Mouse (Mus musculus) MEL (cell line): ENCODE measurements at regions not wholly inside any gene's neighbourhood (a gene's known extent, or its start where the extent isn't known, plus 50 kb on each side); places are given as distances from the start of the nearest gene placed in this dataset.

Experiments
- DNase-seq: peaks from one replicate; pipeline ENCODE4 v3.0.0; 2011; ENCODE audit warnings: low read depth, low spot score
- H3K27ac ChIP-seq: 2 replicates; pipeline ENCODE4 v1.5.1; 2012; ENCODE audit warnings: low read depth, mild to moderate bottlenecking, control low read depth, low read length, moderate library complexity; ENCODE audit not compliant: control insufficient read depth
- H3K27me3 ChIP-seq, 2 experiments: fragments of 150-350 bp in 1 of 2; sonication (generic) in 1 of 2; 2 replicates each; pipeline ENCODE4 v1.6.1; 2012; ENCODE audit warnings: low read length in 2 of 2, mild to moderate bottlenecking in 2 of 2, improper control_type of control experiment in 1 of 2, moderate library complexity in 1 of 2; ENCODE audit not compliant: insufficient read depth in 2 of 2, control insufficient read depth in 1 of 2
- H3K36me3 ChIP-seq, 2 experiments: 2 replicates each; pipeline ENCODE4 v1.6.1; 2012 to 2014; ENCODE audit warnings: low read length in 2 of 2, improper control_type of control experiment in 1 of 2, inconsistent platforms in 1 of 2, mild to moderate bottlenecking in 1 of 2; ENCODE audit not compliant: insufficient read depth in 2 of 2, control insufficient read depth in 1 of 2
- H3K4me1 ChIP-seq, 2 experiments: fragments of 150-350 bp in 1 of 2; sonication (generic) in 1 of 2; 2 replicates each; pipeline ENCODE4 v1.6.1; 2012; ENCODE audit warnings: low read length in 2 of 2, improper control_type of control experiment in 1 of 2, mild to moderate bottlenecking in 1 of 2; ENCODE audit not compliant: insufficient read depth in 2 of 2, control insufficient read depth in 1 of 2
- H3K4me3 ChIP-seq, 2 experiments: fragments of 150-350 bp in 1 of 2; sonication (generic) in 1 of 2; 2 replicates each; pipeline ENCODE4 v1.5.1; 2012; ENCODE audit warnings: low read depth in 2 of 2, low read length in 2 of 2, mild to moderate bottlenecking in 2 of 2, moderate library complexity in 2 of 2, control low read depth in 1 of 2, improper control_type of control experiment in 1 of 2; ENCODE audit not compliant: control insufficient read depth in 1 of 2, insufficient read depth in 1 of 2
- H3K79me2 ChIP-seq: 2 replicates; pipeline ENCODE4 v1.6.1; 2012; ENCODE audit warnings: mild to moderate bottlenecking, low read length, moderate library complexity; ENCODE audit not compliant: control insufficient read depth, poor library complexity, insufficient read depth
- H3K9ac ChIP-seq: 2 replicates; pipeline ENCODE4 v1.6.1; 2012; ENCODE audit warnings: low read depth, mild to moderate bottlenecking, control low read depth, low read length, moderate library complexity; ENCODE audit not compliant: control insufficient read depth, poor library complexity, severe bottlenecking
- H3K9me3 ChIP-seq: fragments of 150-350 bp; sonication (generic); replicated peaks from 2 replicates; pipeline ENCODE4 v1.6.1; 2012; ENCODE audit warnings: mild to moderate bottlenecking, low read length, improper control_type of control experiment, moderate library complexity; ENCODE audit not compliant: insufficient read depth
- CHD2 ChIP-seq: IDR thresholded peaks from 2 replicates; pipeline ENCODE4 v1.6.1; 2011; ENCODE audit warnings: low read length, improper control_type of control experiment
- E2F4 ChIP-seq: IDR thresholded peaks from 2 replicates; pipeline ENCODE4 v1.6.1; 2011; ENCODE audit warnings: low read depth, low read length, improper control_type of control experiment, borderline replicate concordance
- ELF1 ChIP-seq: IDR thresholded peaks from 2 replicates; pipeline ENCODE4 v1.6.1; 2014; ENCODE audit warnings: low read depth, mild to moderate bottlenecking, inconsistent platforms, low read length, improper control_type of control experiment, moderate library complexity
- EP300 ChIP-seq, 2 experiments: IDR thresholded peaks; 2 replicates each; pipeline ENCODE4 v1.6.1; 2011; ENCODE audit warnings: improper control_type of control experiment in 2 of 2, low read length in 2 of 2, low read depth in 1 of 2, mild to moderate bottlenecking in 1 of 2
- GABPA ChIP-seq: IDR thresholded peaks from 2 replicates; pipeline ENCODE4 v1.6.1; 2012; ENCODE audit warnings: low read depth, mild to moderate bottlenecking, inconsistent platforms, low read length, improper control_type of control experiment, moderate library complexity
- GATA1 ChIP-seq: IDR thresholded peaks from 2 replicates; pipeline ENCODE4 v1.6.1; 2011; ENCODE audit warnings: low read depth, low read length, improper control_type of control experiment
- HCFC1 ChIP-seq: IDR thresholded peaks from 2 replicates; pipeline ENCODE4 v1.6.1; 2012; ENCODE audit warnings: low read depth, mild to moderate bottlenecking, inconsistent platforms, low read length, improper control_type of control experiment, moderate library complexity
- MAFK ChIP-seq: IDR thresholded peaks from 2 replicates; pipeline ENCODE4 v1.6.1; 2011; ENCODE audit warnings: low read depth, mild to moderate bottlenecking, low read length, improper control_type of control experiment, borderline replicate concordance
- MXI1 ChIP-seq: IDR thresholded peaks from 2 replicates; pipeline ENCODE4 v1.6.1; 2011; ENCODE audit warnings: mild to moderate bottlenecking, low read depth, low read length, improper control_type of control experiment
- MYC ChIP-seq: IDR thresholded peaks from 2 replicates; pipeline ENCODE4 v1.6.1; 2011; ENCODE audit warnings: low read depth, mild to moderate bottlenecking, low read length, improper control_type of control experiment, moderate library complexity
- POLR2A ChIP-seq, 2 experiments: IDR thresholded peaks; 2 replicates each; pipeline ENCODE4 v1.6.1; 2011 to 2012; ENCODE audit warnings: low read length in 2 of 2, mild to moderate bottlenecking in 2 of 2, control low read depth in 1 of 2, improper control_type of control experiment in 1 of 2, low read depth in 1 of 2, moderate library complexity in 1 of 2; ENCODE audit not compliant: control insufficient read depth in 1 of 2, insufficient read depth in 1 of 2, poor library complexity in 1 of 2
- POLR2AphosphoS2 ChIP-seq: IDR thresholded peaks from 2 replicates; pipeline ENCODE4 v1.6.1; 2011; ENCODE audit warnings: low read length, improper control_type of control experiment
- POLR2AphosphoS5 ChIP-seq: IDR thresholded peaks from 2 replicates; pipeline ENCODE4 v1.6.1; 2012; ENCODE audit warnings: low read depth, borderline replicate concordance, mild to moderate bottlenecking, inconsistent platforms, low read length, moderate library complexity, mixed read lengths
- SIN3A ChIP-seq: IDR thresholded peaks from 2 replicates; pipeline ENCODE4 v1.6.1; 2012; ENCODE audit warnings: low read length, improper control_type of control experiment, inconsistent platforms
- TBP ChIP-seq: IDR thresholded peaks from 2 replicates; pipeline ENCODE4 v1.8.0; 2011; ENCODE audit warnings: low read depth, low read length, improper control_type of control experiment
- UBTF ChIP-seq: IDR thresholded peaks from 2 replicates; pipeline ENCODE4 v1.6.1; 2012; ENCODE audit warnings: low read depth, mild to moderate bottlenecking, inconsistent platforms, low read length, improper control_type of control experiment, moderate library complexity, borderline replicate concordance; ENCODE audit not compliant: insufficient read depth
- USF2 ChIP-seq, 2 experiments: IDR thresholded peaks; 2 replicates each; pipeline ENCODE4 v1.6.1; 2011 to 2012; ENCODE audit warnings: improper control_type of control experiment in 2 of 2, low read length in 2 of 2, borderline replicate concordance in 1 of 2, inconsistent platforms in 1 of 2, low read depth in 1 of 2, mild to moderate bottlenecking in 1 of 2; ENCODE audit not compliant: insufficient read depth in 1 of 2
- ZC3H11A ChIP-seq: IDR thresholded peaks from 2 replicates; pipeline ENCODE4 v1.6.1; 2012; ENCODE audit warnings: low read depth, mild to moderate bottlenecking, inconsistent platforms, low read length, improper control_type of control experiment
- ZNF384 ChIP-seq: IDR thresholded peaks from 2 replicates; pipeline ENCODE4 v1.6.1; 2012; ENCODE audit warnings: low read depth, mild to moderate bottlenecking, inconsistent platforms, low read length, improper control_type of control experiment

DNA sequence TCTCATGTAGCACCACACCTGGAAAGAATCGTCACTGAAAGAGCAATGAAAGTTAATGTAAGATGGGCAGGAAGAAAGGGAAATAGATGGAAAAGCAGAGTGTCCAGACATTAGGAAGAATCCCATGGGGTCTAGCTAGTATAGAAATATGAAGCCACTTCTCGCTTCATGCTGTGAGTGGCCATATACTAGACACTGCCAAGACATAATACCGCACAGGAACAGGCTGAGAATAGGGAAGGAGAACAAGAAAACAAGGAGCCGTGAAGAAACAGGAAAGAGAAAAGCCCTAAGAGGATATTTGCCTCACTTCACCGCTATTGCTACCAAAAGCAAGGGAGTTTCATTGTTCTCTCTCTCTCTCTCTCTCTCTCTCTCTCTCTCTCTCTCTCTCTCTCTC is 171.4 kb downstream of the Kctd12 start:
- H3K4me3 ChIP-seq, result no peak overlapping the region
- H3K9me3 ChIP-seq, result no peaks in the 10 kb centered on the region
- peaks cover 0 to 3% of the 10 kb centered on the region in 2 experiments; a peak in 2 of 4 replicates for H3K36me3 ChIP-seq
- no peaks in the 10 kb centered on the region for H3K27me3 ChIP-seq
- H3K27ac ChIP-seq, result no peak overlapping the region
- no peak for DNase-seq
- TF ChIP-seq POLR2AphosphoS2 (no peak), ZC3H11A (no peak), E2F4 (no peak), ELF1 (no peak), UBTF (no peak), SIN3A (no peak), TBP (no peak), MXI1 (no peak), EP300 (IDR thresholded peaks at IDR 0.05; ENCODE audit: low read depth in 1 of 2, low read length in 2 of 2) (no peak)
- TF ChIP-seq, all 39 proteins: peak for 0
- Histone ChIP-seq H3K79me2 (no peaks in the 10 kb centered on the region), H3K9ac (no peak overlapping the region), H3K4me1 (peaks cover 5 to 18% of the 10 kb centered on the region in 2 experiments)

DNA sequence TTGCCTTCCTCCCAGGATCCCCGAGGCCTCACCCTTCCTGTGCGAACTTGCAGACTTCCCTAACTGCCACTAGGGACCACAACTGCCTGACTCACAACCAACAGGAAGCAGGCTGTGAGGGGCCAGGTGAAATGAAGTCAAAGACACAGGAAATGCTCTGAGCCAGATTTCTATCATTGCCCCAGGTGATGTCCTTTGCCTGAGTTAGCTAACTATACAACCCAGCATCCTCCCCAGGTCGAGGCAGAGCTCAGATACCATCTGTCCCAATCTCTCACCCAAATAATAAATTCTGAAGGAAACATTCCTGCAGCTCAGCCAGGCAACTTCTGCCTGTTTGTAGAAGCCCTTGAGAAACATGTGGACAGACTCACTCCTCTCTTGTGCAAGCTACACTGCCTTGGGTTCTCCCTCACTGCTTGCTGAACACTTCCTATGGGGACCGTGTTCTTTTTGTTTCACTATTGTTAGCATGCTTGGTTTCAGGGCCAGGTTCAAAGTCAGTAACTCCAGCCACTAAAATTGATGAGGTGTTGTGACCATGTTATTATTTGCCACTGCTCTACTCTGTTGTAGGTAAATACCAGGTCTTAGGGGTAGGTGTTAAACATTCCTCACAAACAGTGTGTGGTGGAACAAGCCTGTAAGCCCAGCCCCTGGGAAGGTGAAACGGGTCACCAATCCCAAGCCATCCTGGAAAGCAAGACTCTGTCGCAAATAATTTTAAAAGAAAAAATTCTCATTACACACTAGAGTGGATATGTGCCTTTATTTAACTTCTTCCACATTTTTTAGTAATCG is 172.1 kb downstream of the Kctd12 start:
- H3K27ac ChIP-seq, result no peak overlapping the region
- H3K4me3 ChIP-seq, result no peak overlapping the region; a peak in 1 of 4 replicates
- peaks cover 0 to 3% of the 10 kb centered on the region in 2 experiments; a peak in 2 of 4 replicates for H3K36me3 ChIP-seq
- peaks cover 5 to 21% of the 10 kb centered on the region in 2 experiments for H3K4me1 ChIP-seq
- no peak overlapping the region for H3K9ac ChIP-seq
- H3K9me3 ChIP-seq, result no peaks in the 10 kb centered on the region
- no peak for TF ChIP-seq GABPA
- TF ChIP-seq ZNF384, result no peak
- TF ChIP-seq E2F4, result no peak
- no peak for TF ChIP-seq HCFC1
- no peak for TF ChIP-seq USF2 (IDR thresholded peaks at IDR 0.05; ENCODE audit: borderline replicate concordance in 1 of 2, insufficient read depth in 1 of 2, low read depth in 1 of 2, low read length in 2 of 2)
- no peak for TF ChIP-seq TBP
- no peak for TF ChIP-seq GATA1
- no peak for TF ChIP-seq SIN3A
- no peak for TF ChIP-seq POLR2AphosphoS5
- no peak for TF ChIP-seq MAFK
- TF ChIP-seq POLR2A (IDR thresholded peaks at IDR 0.05; ENCODE audit: control insufficient read depth in 1 of 2, insufficient read depth in 1 of 2, low read depth in 1 of 2, low read length in 2 of 2, poor library complexity in 1 of 2), result no peak
- no peak for TF ChIP-seq MYC
- no peak for TF ChIP-seq CHD2
- TF ChIP-seq, all 39 proteins: peak for 0
- Histone ChIP-seq H3K27me3 (no peaks in the 10 kb centered on the region), H3K79me2 (no peaks in the 10 kb centered on the region)
- DNase-seq, result no peak
